Mouse (Mus musculus) kidney, adult 2 months (tissue): ENCODE data around the gene Ext2.

ENCODE experiments used
- CTCF ChIP-seq: fragments of 200-500 bp; conservative IDR thresholded peaks from 2 replicates; pipeline ENCODE4 v1.5.1; 2011; ENCODE audit warnings: low read depth, mild to moderate bottlenecking, control low read depth, low read length, moderate library complexity, mixed read lengths; ENCODE audit not compliant: insufficient read depth, insufficient read length
- POLR2A ChIP-seq: fragments of 200-500 bp; IDR thresholded peaks from one replicate; pipeline ENCODE4 v1.6.1; 2011; ENCODE audit warnings: low read depth, low read length, control low read depth

GRCm38 (mm10) chr2:93732658-93733057 lies 89.7 kb downstream of the Ext2 start:
- TF ChIP-seq CTCF (no peak), POLR2A (no peak)
